Mouse (Mus musculus) olfactory bulb, adult 2 months (tissue): ENCODE results near the gene Gm28036. TPM values are rescaled to one million over a fixed set of nuclear protein-coding genes. Genes with fewer than 3 reads are reported as not detected.

Experiments used
- H3K27ac ChIP-seq: fragments of 200-500 bp; 2 replicates; pipeline ENCODE4 v1.5.1; 2012; ENCODE audit warnings: low read depth, low read length; ENCODE audit not compliant: insufficient read depth
- H3K4me1 ChIP-seq: fragments of 200-500 bp; 2 replicates; pipeline ENCODE4 v1.6.1; 2012; ENCODE audit warnings: low read length; ENCODE audit not compliant: control insufficient read depth, insufficient read depth
- H3K4me3 ChIP-seq: fragments of 200-500 bp; 2 replicates; pipeline ENCODE4 v1.5.1; 2012; ENCODE audit warnings: mild to moderate bottlenecking, low read depth, low read length, moderate library complexity; ENCODE audit not compliant: insufficient read depth
- CTCF ChIP-seq: fragments of 200-500 bp; IDR thresholded peaks from 2 replicates; pipeline ENCODE4 v1.5.1; 2012; ENCODE audit warnings: low read depth, mild to moderate bottlenecking, low read length, moderate library complexity; ENCODE audit not compliant: insufficient read depth
- POLR2A ChIP-seq: fragments of 200-500 bp; IDR thresholded peaks from 2 replicates; pipeline ENCODE4 v1.6.1; 2012; ENCODE audit warnings: mild to moderate bottlenecking, low read depth, low read length, moderate library complexity; ENCODE audit not compliant: insufficient read depth
- WGBS: fragments of 180-500 bp; shearing (Covaris S2); methylation state at CpG from one replicate; pipeline ENCODE4 v1.1.7; 2018; 5-methylcytosine and 5-hydroxymethylcytosine counted together
- polyA plus RNA-seq: library from polyadenylated mRNA; stranded (reverse); fragments of >200 nt; gene quantifications from 2 replicates; pipeline ENCODE4 v1.2.4, GENCODE M21; 2012; ENCODE audit warnings: low replicate concordance; ENCODE audit not compliant: missing spikeins, insufficient read depth, insufficient read length

Gene Gm28036
- polyA plus RNA-seq, 1 experiment: not detected

GRCm38 (mm10) chr2:156091926-156092325 lies 35.0 kb downstream of the Gm28036 start:
- Histone ChIP-seq H3K27ac (no peak overlapping the region), H3K4me1 (no peaks in the 10 kb centered on the region), H3K4me3 (no peak overlapping the region)
- TF ChIP-seq CTCF (no peak), POLR2A (no peak)
- 53% methylated on average over 5 of the region's 5 CpGs for WGBS

- no peak overlapping the region for H3K4me3 ChIP-seq
- TF ChIP-seq CTCF: no peak
- no peak for TF ChIP-seq POLR2A
- H3K27ac ChIP-seq: no peak overlapping the region
- H3K4me1 ChIP-seq: peaks cover 2% of the 10 kb centered on the region
- WGBS: 45% methylated on average over 1 of the region's 1 CpGs
Observed at GRCm38 (mm10) chr2:156089799-156090198, 37.1 kb downstream of the Gm28036 start.

GRCm38 (mm10) chr2:156087391-156088110 lies 39.3 kb downstream of the Gm28036 start:
- H3K4me1 ChIP-seq: peaks cover 5% of the 10 kb centered on the region
- no peak for TF ChIP-seq POLR2A
- TF ChIP-seq CTCF: no peak
- 86% methylated on average over 7 of the region's 7 CpGs for WGBS
- H3K27ac ChIP-seq: no peak overlapping the region
- no peak overlapping the region for H3K4me3 ChIP-seq

GRCm38 (mm10) chr2:156084541-156084940 lies 42.4 kb downstream of the Gm28036 start:
- Histone ChIP-seq H3K4me3 (no peak overlapping the region), H3K4me1 (peaks cover 14% of the 10 kb centered on the region), H3K27ac (no peak overlapping the region)
- TF ChIP-seq POLR2A: no peak
- TF ChIP-seq CTCF: no peak
- WGBS: 66% methylated on average over 3 of the region's 3 CpGs

- no peak for TF ChIP-seq POLR2A
- TF ChIP-seq CTCF: no peak
- Histone ChIP-seq H3K4me3 (no peak overlapping the region), H3K4me1 (peaks cover 15% of the 10 kb centered on the region), H3K27ac (no peak overlapping the region)
- WGBS: 81% methylated on average over 7 of the region's 7 CpGs
Observed at GRCm38 (mm10) chr2:156080391-156080790, 46.5 kb downstream of the Gm28036 start.

- 32% methylated on average over 4 of the region's 4 CpGs for WGBS
- TF ChIP-seq POLR2A (no peak), CTCF (no peak)
- Histone ChIP-seq H3K4me1 (peaks cover 12% of the 10 kb centered on the region), H3K4me3 (no peak overlapping the region), H3K27ac (no peak overlapping the region)
Observed at GRCm38 (mm10) chr2:156079674-156080073, 47.2 kb downstream of the Gm28036 start.

GRCm38 (mm10) chr2:156079183-156079560 lies 47.7 kb downstream of the Gm28036 start:
- TF ChIP-seq CTCF (no peak), POLR2A (no peak)
- no peak overlapping the region for H3K4me3 ChIP-seq
- WGBS: 88% methylated on average over 8 of the region's 8 CpGs
- no peak overlapping the region for H3K27ac ChIP-seq
- H3K4me1 ChIP-seq: peaks cover 12% of the 10 kb centered on the region

- Histone ChIP-seq H3K4me1 (peaks cover 12% of the 10 kb centered on the region), H3K27ac (no peak overlapping the region), H3K4me3 (no peak overlapping the region)
- no peak for TF ChIP-seq POLR2A
- TF ChIP-seq CTCF: no peak
- WGBS: 90% methylated on average over 16 of the region's 16 CpGs
Observed at GRCm38 (mm10) chr2:156078421-156079182, 48.3 kb downstream of the Gm28036 start.

GRCm38 (mm10) chr2:156077461-156077860 lies 49.4 kb downstream of the Gm28036 start:
- H3K27ac ChIP-seq: no peak overlapping the region
- no peak overlapping the region for H3K4me3 ChIP-seq
- H3K4me1 ChIP-seq: peaks cover 9% of the 10 kb centered on the region; the same call in 1 of the 2 replicates
- TF ChIP-seq CTCF: no peak
- TF ChIP-seq POLR2A: no peak
- 88% methylated on average over 7 of the region's 7 CpGs for WGBS
